Mouse (Mus musculus): ENCODE data around the gene Lgals2. TPM values are rescaled to one million over a fixed set of nuclear protein-coding genes. Genes with fewer than 3 reads are reported as not detected.

The Lgals2 gene
- total and polyA plus RNA-seq, 3 experiments, result not detected

- H3K9ac ChIP-seq (ENCODE audit: control insufficient read depth, low read depth, low read length, poor library complexity, severe bottlenecking), result peak overlapping the region; percentile 63
- DNase-seq (ENCODE audit: low read depth, low spot score), result no peak
- 0 out of 2 replicates have a peak, but pooled peaks have one; percentile 31 for TF ChIP-seq CHD1 (IDR thresholded peaks at IDR 0.05; ENCODE audit: low read depth, low read length)
- TF ChIP-seq MXI1 (IDR thresholded peaks at IDR 0.05; ENCODE audit: low read depth, low read length), result peak; percentile 50; the same call in 1 of the 2 replicates
- no peak for TF ChIP-seq ETS1 (IDR thresholded peaks at IDR 0.05; ENCODE audit: low read depth, low read length)
- TF ChIP-seq NRF1 (IDR thresholded peaks at IDR 0.05; ENCODE audit: insufficient read depth, low read depth, low read length, poor library complexity, severe bottlenecking), result no peak
- no peak for TF ChIP-seq BHLHE40 (IDR thresholded peaks at IDR 0.05; ENCODE audit: borderline replicate concordance, low read depth, low read length)
- peak; percentile 24; the same call in 1 of the 2 replicates for TF ChIP-seq HCFC1 (IDR thresholded peaks at IDR 0.05; ENCODE audit: low read depth, low read length)
- no peak for TF ChIP-seq POLR2AphosphoS2 (IDR thresholded peaks at IDR 0.05; ENCODE audit: low read length)
- no peak for TF ChIP-seq E2F4 (IDR thresholded peaks at IDR 0.05; ENCODE audit: borderline replicate concordance, low read depth, low read length)
- TF ChIP-seq ZKSCAN1 (IDR thresholded peaks at IDR 0.05; ENCODE audit: low read depth, low read length), result peak; percentile 75; the same call in 1 of the 2 replicates
- TF ChIP-seq KAT2A (conservative IDR thresholded peaks at IDR 0.05; ENCODE audit: low read depth, low read length), result no peak
- H3K27ac ChIP-seq (ENCODE audit: control insufficient read depth, low read depth, low read length), result peak overlapping the region; percentile 15
- H3K4me3 ChIP-seq (ENCODE audit: control insufficient read depth in 1 of 2, insufficient read depth in 1 of 2, low read depth in 2 of 2, low read length in 2 of 2), result peak overlapping the region; percentile 93 to 97
- H3K36me3 ChIP-seq (ENCODE audit: control insufficient read depth in 1 of 2, insufficient read depth in 2 of 2, low read length in 2 of 2), result peaks cover 0 to 15% of the 10 kb centered on the region in 2 experiments; a peak in 2 of 4 replicates
- no peaks in the 10 kb centered on the region for H3K27me3 ChIP-seq (ENCODE audit: control insufficient read depth in 1 of 2, insufficient read depth in 2 of 2, low read length in 2 of 2)
- H3K79me2 ChIP-seq (ENCODE audit: control insufficient read depth, insufficient read depth, low read length, poor library complexity), result peaks cover 12% of the 10 kb centered on the region
- H3K4me1 ChIP-seq (ENCODE audit: control insufficient read depth in 1 of 2, insufficient read depth in 2 of 2, low read length in 2 of 2), result peaks cover 11 to 23% of the 10 kb centered on the region in 2 experiments
- no peaks in the 10 kb centered on the region for H3K9me3 ChIP-seq (replicated peaks; ENCODE audit: insufficient read depth, low read length)
These were observed 43.2 kb upstream of the Lgals2 start for GRCm38 (mm10) chr15:78898507-78899001.

GRCm38 (mm10) chr15:78897488-78897887 lies 42.2 kb upstream of the Lgals2 start:
- Histone ChIP-seq H3K9me3 (replicated peaks; ENCODE audit: insufficient read depth, low read length) (no peaks in the 10 kb centered on the region), H3K27ac (ENCODE audit: control insufficient read depth, low read depth, low read length) (0 out of 2 replicates have a peak overlapping the region, but pooled peaks have one; percentile 16), H3K27me3 (ENCODE audit: control insufficient read depth in 1 of 2, insufficient read depth in 2 of 2, low read length in 2 of 2) (no peaks in the 10 kb centered on the region), H3K36me3 (ENCODE audit: control insufficient read depth in 1 of 2, insufficient read depth in 2 of 2, low read length in 2 of 2) (peaks cover 0 to 15% of the 10 kb centered on the region in 2 experiments; a peak in 3 of 4 replicates), H3K9ac (ENCODE audit: control insufficient read depth, low read depth, low read length, poor library complexity, severe bottlenecking) (no peak overlapping the region), H3K4me3 (ENCODE audit: control insufficient read depth in 1 of 2, insufficient read depth in 1 of 2, low read depth in 2 of 2, low read length in 2 of 2) (no peak overlapping the region), H3K4me1 (ENCODE audit: control insufficient read depth in 1 of 2, insufficient read depth in 2 of 2, low read length in 2 of 2) (peaks cover 11 to 20% of the 10 kb centered on the region in 2 experiments), H3K79me2 (ENCODE audit: control insufficient read depth, insufficient read depth, low read length, poor library complexity) (peaks cover 12% of the 10 kb centered on the region)
- peak; percentile 46 for DNase-seq (ENCODE audit: low read depth, low spot score)
- TF ChIP-seq EP300 (IDR thresholded peaks at IDR 0.05; ENCODE audit: low read depth in 1 of 2, low read length in 2 of 2), result 0 out of 4 replicates have a peak, but pooled peaks of 1 of the 2 experiments have one; percentile 17
- TF ChIP-seq TAL1 (IDR thresholded peaks at IDR 0.05; ENCODE audit: low read length), result peak; percentile 39
- TF ChIP-seq USF1 (IDR thresholded peaks at IDR 0.05; ENCODE audit: low read depth, low read length), result no peak
- TF ChIP-seq ELF1 (IDR thresholded peaks at IDR 0.05; ENCODE audit: low read depth, low read length), result no peak
- no peak for TF ChIP-seq ZC3H11A (IDR thresholded peaks at IDR 0.05; ENCODE audit: low read depth, low read length)
- no peak for TF ChIP-seq ZKSCAN1 (IDR thresholded peaks at IDR 0.05; ENCODE audit: low read depth, low read length)
- no peak for TF ChIP-seq POLR2A (IDR thresholded peaks at IDR 0.05; ENCODE audit: control insufficient read depth in 1 of 2, insufficient read depth in 1 of 2, low read depth in 1 of 2, low read length in 2 of 2, poor library complexity in 1 of 2)
